Mouse (Mus musculus) stomach, embryonic 14.5 days (tissue): ENCODE measurements at regions not wholly inside any gene's neighbourhood (a gene's known extent, or its start where the extent isn't known, plus 50 kb on each side); places are given as distances from the start of the nearest gene placed in this dataset.

Experiments used
- ATAC-seq: fragments of 200-750 bp; cut with Nextera tagmentation; 2 replicates; pipeline ENCODE4 v1.8.0; 2017; ENCODE audit warnings: low read depth, moderate TSS enrichment; ENCODE audit not compliant: insufficient number of reproducible peaks, insufficient read depth, low FRiP score
- H3K27ac ChIP-seq: fragments of 300-500 bp; sonication (generic); 2 replicates; pipeline ENCODE4 v1.5.1; 2014; ENCODE audit warnings: mild to moderate bottlenecking, low read length, moderate library complexity, mixed read lengths
- H3K27me3 ChIP-seq: fragments of 300-500 bp; sonication (generic); 2 replicates; pipeline ENCODE4 v1.6.1; 2014; ENCODE audit warnings: low read length, control low read depth, mixed read lengths; ENCODE audit not compliant: control insufficient read depth, insufficient read depth
- H3K36me3 ChIP-seq: fragments of 300-500 bp; sonication (generic); 2 replicates; pipeline ENCODE4 v1.6.1; 2014; ENCODE audit warnings: mild to moderate bottlenecking, control low read depth, low read length, moderate library complexity, mixed read lengths; ENCODE audit not compliant: control insufficient read depth, insufficient read depth
- H3K4me1 ChIP-seq: fragments of 300-500 bp; sonication (generic); 2 replicates; pipeline ENCODE4 v1.6.1; 2014; ENCODE audit warnings: low read length, control low read depth, mixed read lengths; ENCODE audit not compliant: control insufficient read depth, insufficient read depth
- H3K4me2 ChIP-seq: fragments of 300-500 bp; sonication (generic); replicated peaks from 2 replicates; pipeline ENCODE4 v1.6.1; 2014; ENCODE audit warnings: low read depth, low read length, control low read depth
- H3K4me3 ChIP-seq: fragments of 300-500 bp; sonication (generic); 2 replicates; pipeline ENCODE4 v1.5.1; 2014; ENCODE audit warnings: low read depth, low read length, control low read depth
- H3K9ac ChIP-seq: fragments of 300-500 bp; sonication (generic); replicated peaks from 2 replicates; pipeline ENCODE4 v1.6.1; 2014; ENCODE audit warnings: low read depth, mild to moderate bottlenecking, control low read depth, low read length, moderate library complexity, mixed read lengths
- H3K9me3 ChIP-seq: fragments of 300-500 bp; sonication (generic); 2 replicates; pipeline ENCODE4 v1.6.1; 2016; ENCODE audit warnings: low read depth, low read length, control low read depth; ENCODE audit not compliant: control insufficient read depth
- WGBS: fragments of 180-500 bp; shearing (Covaris S2); extraction: QIAGEN DNeasy Blood & Tissue Kit; methylation state at CpG from one replicate; pipeline ENCODE4 v1.1.7; 2014; 5-methylcytosine and 5-hydroxymethylcytosine counted together

- Histone ChIP-seq H3K4me1 (no peaks in the 10 kb centered on the region), H3K36me3 (no peaks in the 10 kb centered on the region), H3K9ac (no peak overlapping the region), H3K27me3 (no peaks in the 10 kb centered on the region), H3K4me3 (no peak overlapping the region), H3K27ac (no peak overlapping the region), H3K9me3 (no peaks in the 10 kb centered on the region), H3K4me2 (no peak overlapping the region)
- 43% methylated on average over 1 of the region's 1 CpGs for WGBS
- ATAC-seq, result no peak
Measured at GRCm38 (mm10) chr6:18795847-18796246, 52.5 kb upstream of the Lsm8 start.

GRCm38 (mm10) chr6:18796540-18796939 is 51.8 kb upstream of the Lsm8 start:
- Histone ChIP-seq H3K27ac (no peak overlapping the region), H3K9ac (no peak overlapping the region)
- no peak for ATAC-seq

More at GRCm38 (mm10) chr6:18796540-18796939, 51.8 kb upstream of the Lsm8 start:
- H3K4me3 ChIP-seq, result no peak overlapping the region
- no peaks in the 10 kb centered on the region for H3K4me1 ChIP-seq
- no peak overlapping the region for H3K4me2 ChIP-seq
- H3K27me3 ChIP-seq, result no peaks in the 10 kb centered on the region
- H3K36me3 ChIP-seq, result no peaks in the 10 kb centered on the region
- H3K9me3 ChIP-seq, result no peaks in the 10 kb centered on the region
